Mouse (Mus musculus): ENCODE measurements at regions not wholly inside any gene's neighbourhood (a gene's known extent, or its start where the extent isn't known, plus 50 kb on each side); places are given as distances from the start of the nearest gene placed in this dataset.

DNA sequence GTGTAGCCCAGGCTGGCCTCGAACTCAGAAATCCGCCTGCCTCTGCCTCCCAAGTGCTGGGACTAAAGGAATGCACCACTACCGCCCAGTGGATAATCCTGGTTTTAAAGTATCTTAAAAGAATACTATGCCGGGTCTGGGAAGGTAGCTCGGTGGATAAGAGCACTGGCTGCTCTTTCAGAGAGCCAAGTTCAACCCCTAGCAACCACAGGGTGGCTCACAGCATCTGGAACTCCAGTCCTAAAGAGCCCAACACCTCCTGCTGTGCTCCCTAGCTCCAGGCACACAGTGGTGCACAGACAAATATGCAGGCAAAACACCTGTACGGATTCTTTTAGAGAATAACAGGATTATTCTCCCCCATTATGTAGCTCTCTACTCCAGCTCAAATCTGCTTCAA is 77.0 kb downstream of the Dio3 start:
- TF ChIP-seq CTCF (IDR thresholded peaks at IDR 0.05 in 2 of 3, conservative IDR thresholded peaks at IDR 0.05 in 1 of 3; ENCODE audit: control insufficient read depth in 1 of 3, insufficient read depth in 1 of 3, low read depth in 2 of 3, low read length in 3 of 3, poor library complexity in 1 of 3, severe bottlenecking in 1 of 3) = no peak
- no peak for TF ChIP-seq EP300 (IDR thresholded peaks at IDR 0.05; ENCODE audit: low read depth in 1 of 2, low read length in 2 of 2)
- TF ChIP-seq POLR2A (IDR thresholded peaks at IDR 0.05; ENCODE audit: control insufficient read depth in 1 of 2, insufficient read depth in 1 of 2, low read depth in 1 of 2, low read length in 2 of 2, poor library complexity in 1 of 2) = no peak
- no peak for TF ChIP-seq GABPA (IDR thresholded peaks at IDR 0.05; ENCODE audit: low read depth, low read length)
- no peak for TF ChIP-seq ZC3H11A (IDR thresholded peaks at IDR 0.05; ENCODE audit: low read depth, low read length)
